8 mouse cellular contexts compared by ENCODE assay signal in genomic region chr2:165936106-165936505, GRCm38 (mm10). TPM values are rescaled to one million over a fixed set of nuclear protein-coding genes. Genes with fewer than 3 reads are reported as not detected.
DNase-seq lines count a peak whose midpoint lies in the region; ATAC-seq lines count a peak whose summit lies in the region.
"Had no signal": no experiment of that assay in that cellular context is flagged by ENCODE, and none has a peak within 500 bp of the region (broad histone marks: within the 10 kb centered on the region; RNA-seq: fewer than 3 reads in every experiment).

No protein-coding gene starts in this region.

- peaks cover 8% of the 10 kb centered on the region for H3K4me1 ChIP-seq in heart, embryonic 10.5 days

- H3K4me3 ChIP-seq in heart, embryonic 10.5 days, result no peak overlapping the region

- H3K27ac ChIP-seq in heart, embryonic 10.5 days, result 0 out of 2 replicates have a peak overlapping the region, but pooled peaks have one; percentile 42

- ATAC-seq in activated CD4-positive, CD25-positive, alpha-beta regulatory T cell, adult 4 months, result no peak

- no peaks in the 10 kb centered on the region for H3K36me3 ChIP-seq in heart, embryonic 10.5 days

- 49% methylated on average over 12 of the region's 12 CpGs for WGBS in heart, embryonic 10.5 days

- H3K27me3 ChIP-seq in heart, embryonic 10.5 days (ENCODE audit: insufficient read depth, poor library complexity, severe bottlenecking), result no peaks in the 10 kb centered on the region

- no peaks in the 10 kb centered on the region for H3K9me3 ChIP-seq in heart, embryonic 10.5 days

- DNase-seq in testis, postnatal 14 days (ENCODE audit: low spot score), result peak; percentile 62
- DNase-seq in testis, postnatal 10 days (ENCODE audit: low spot score), result no peak
- DNase-seq in heart, embryonic 10.5 days (ENCODE audit: low spot score), result no peak
- peak; percentile 64 to 88 for DNase-seq in kidney, postnatal 36 days
- DNase-seq in frontal cortex, postnatal 14 days (ENCODE audit: low spot score in 2 of 2), result no peak
- no peak for DNase-seq in retina, postnatal 1 day
- DNase-seq: cerebellum, adult 9-11 months had no signal

RNA-seq across cellular contexts. Expression of gene Zmynd8, which starts 37.3 kb away (rescaled TPM):
- 57.1 and 58.5 TPM in 2 replicates for polyA plus RNA-seq in heart, embryonic 10.5 days (2016; fragmentation: Nextera tagmentation; extraction: Ambion mirVana)
- 10 to 100 TPM; 41.1 to 48.5 TPM for polyA plus RNA-seq in activated CD4-positive, CD25-positive, alpha-beta regulatory T cell, adult 4 months (2017; shearing (Covaris generic))

RNA-seq across cellular contexts. Expression of gene Ncoa3, which starts 56.3 kb away (rescaled TPM):
- polyA plus RNA-seq in heart, embryonic 10.5 days (2016; fragmentation: Nextera tagmentation; extraction: Ambion mirVana), result 14.8 and 15.8 TPM in 2 replicates
- polyA plus RNA-seq in activated CD4-positive, CD25-positive, alpha-beta regulatory T cell, adult 4 months (2017; shearing (Covaris generic)), result 10 to 100 TPM; 65.2 to 65.3 TPM

Comparison
In these comparisons a context has a peak if more than half of its experiments do, and no peak if none do; other contexts are left out.
1. DNase-seq: peak in testis, postnatal 14 days (single experiment) and kidney, postnatal 36 days (2 of 2); none in testis, postnatal 10 days (single experiment), heart, embryonic 10.5 days (single experiment), frontal cortex, postnatal 14 days (0 of 2) and retina, postnatal 1 day (single experiment).